Mouse (Mus musculus) liver, embryonic 12.5 days (tissue): Measurements from ENCODE around the gene Psmf1. TPM values are rescaled to one million over a fixed set of nuclear protein-coding genes. Genes with fewer than 3 reads are reported as not detected.

Source experiments
- ATAC-seq: fragments of 200-750 bp; cut with Nextera tagmentation; 2 replicates; pipeline ENCODE4 v1.8.0; 2017; ENCODE audit warnings: moderate number of reproducible peaks, mild to moderate bottlenecking, moderate library complexity
- H3K27ac ChIP-seq: fragments of 300-500 bp; sonication (generic); 2 replicates; pipeline ENCODE4 v1.5.1; 2016; ENCODE audit warnings: mild to moderate bottlenecking
- H3K27me3 ChIP-seq: fragments of 300-500 bp; sonication (generic); replicated peaks from 2 replicates; pipeline ENCODE4 v1.6.1; 2016; ENCODE audit warnings: mild to moderate bottlenecking, moderate library complexity
- H3K36me3 ChIP-seq: fragments of 300-500 bp; sonication (generic); 2 replicates; pipeline ENCODE4 v1.6.1; 2016; ENCODE audit warnings: mild to moderate bottlenecking, moderate library complexity
- H3K4me1 ChIP-seq: fragments of 300-500 bp; sonication (generic); 2 replicates; pipeline ENCODE4 v1.6.1; 2016
- H3K4me2 ChIP-seq: fragments of 300-500 bp; sonication (generic); 2 replicates; pipeline ENCODE4 v1.6.1; 2016; ENCODE audit warnings: mild to moderate bottlenecking, moderate library complexity
- H3K4me3 ChIP-seq: fragments of 300-500 bp; sonication (generic); 2 replicates; pipeline ENCODE4 v1.5.1; 2016; ENCODE audit warnings: mild to moderate bottlenecking, moderate library complexity
- H3K9ac ChIP-seq: fragments of 300-500 bp; sonication (generic); 2 replicates; pipeline ENCODE4 v1.6.1; 2016; ENCODE audit warnings: mild to moderate bottlenecking, moderate library complexity
- H3K9me3 ChIP-seq: fragments of 300-500 bp; sonication (generic); replicated peaks from 2 replicates; pipeline ENCODE4 v1.6.1; 2016; ENCODE audit warnings: mild to moderate bottlenecking, moderate library complexity
- WGBS: fragments of 180-500 bp; shearing (Covaris S2); methylation state at CpG from one replicate; pipeline ENCODE4 v1.1.7; 2016; ENCODE audit not compliant: insufficient replicate concordance; 5-methylcytosine and 5-hydroxymethylcytosine counted together
- polyA plus RNA-seq: library from polyadenylated mRNA; unstranded; fragments of >200 nt; fragmentation: Nextera tagmentation; extraction: Ambion mirVana; gene quantifications from 2 replicates; pipeline ENCODE4 v1.2.1, GENCODE M21; 2016

Gene Psmf1
- polyA plus RNA-seq, 1 experiment from 2014 or later = 54.6 TPM

DNA sequence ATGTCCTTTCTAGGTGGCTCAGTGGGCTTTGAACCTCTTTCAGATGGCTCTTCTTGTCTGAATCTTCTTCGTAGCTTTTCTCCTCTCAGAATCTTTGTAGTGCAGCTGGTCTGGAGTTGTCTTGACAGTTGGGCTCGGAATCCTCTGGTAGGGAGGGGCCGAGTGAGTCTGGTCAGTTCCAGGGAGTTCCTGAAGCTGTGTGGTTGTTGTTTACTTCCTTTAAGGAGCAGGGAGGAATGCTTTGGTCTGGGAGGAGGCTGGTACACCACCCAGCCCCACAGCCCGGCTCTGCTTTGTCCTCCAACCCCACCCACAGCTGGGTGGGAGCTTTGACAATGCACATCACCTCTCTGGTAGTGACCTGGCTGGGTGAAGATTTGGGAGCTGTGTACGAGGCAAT is 7.3 kb upstream of the Psmf1 start:
- WGBS = 51% methylated on average over 5 of the region's 5 CpGs
- no peaks in the 10 kb centered on the region for H3K36me3 ChIP-seq
- no peak overlapping the region for H3K4me2 ChIP-seq
- no peak overlapping the region for H3K27ac ChIP-seq
- peaks cover 26% of the 10 kb centered on the region for H3K27me3 ChIP-seq
- H3K4me1 ChIP-seq = no peaks in the 10 kb centered on the region
- H3K9me3 ChIP-seq = no peaks in the 10 kb centered on the region
- H3K4me3 ChIP-seq = no peak overlapping the region
- ATAC-seq = no peak
- no peak overlapping the region for H3K9ac ChIP-seq

DNA sequence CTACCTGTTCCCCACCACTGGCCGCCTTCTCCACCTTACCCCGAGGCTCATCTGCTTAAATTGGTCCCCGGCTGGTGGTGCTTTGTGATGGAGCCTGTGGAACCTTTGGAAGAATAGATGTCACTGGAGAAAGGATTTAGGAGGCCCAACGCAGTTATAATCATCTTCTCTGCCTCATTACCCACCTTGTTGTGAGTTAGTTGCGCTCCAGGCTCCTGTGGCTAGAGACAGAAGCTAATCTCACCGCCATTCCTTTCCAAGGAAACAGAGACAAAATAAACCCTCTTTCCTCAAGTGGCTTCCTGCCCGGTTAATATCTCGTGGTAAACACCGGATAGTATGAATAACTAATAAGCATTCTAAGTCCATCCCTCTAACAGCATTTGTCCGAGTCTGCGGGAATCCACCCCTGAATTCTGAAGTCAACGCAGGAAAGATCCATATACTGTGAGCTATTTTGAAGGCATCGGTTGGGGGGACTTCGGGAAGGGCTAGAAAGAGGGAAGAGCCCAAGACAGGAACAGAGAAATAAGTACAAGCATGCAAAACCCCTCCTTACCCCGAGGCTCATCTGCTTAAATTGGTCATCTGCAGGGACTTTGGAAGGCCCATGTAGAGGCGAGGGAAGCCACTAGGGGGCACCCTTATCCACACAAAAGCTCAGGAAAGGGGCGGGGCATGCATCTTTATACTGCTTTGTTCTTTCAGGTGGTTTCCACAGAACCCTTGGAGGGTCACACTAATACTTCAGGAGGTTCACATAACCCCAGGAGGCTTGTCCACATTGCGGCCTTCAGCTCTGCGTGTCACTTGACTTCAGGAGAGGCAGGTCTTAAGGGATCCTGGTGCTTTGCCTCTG is 4.1 kb upstream of the Psmf1 start:
- WGBS = 32% methylated on average over 19 of the region's 19 CpGs
- Histone ChIP-seq H3K9me3 (no peaks in the 10 kb centered on the region), H3K4me2 (no peak overlapping the region), H3K4me3 (no peak overlapping the region), H3K4me1 (peaks cover 15% of the 10 kb centered on the region), H3K27me3 (peaks cover 31% of the 10 kb centered on the region), H3K36me3 (no peaks in the 10 kb centered on the region), H3K9ac (no peak overlapping the region), H3K27ac (no peak overlapping the region)
- ATAC-seq = no peak; the same call in 1 of the 2 replicates

DNA sequence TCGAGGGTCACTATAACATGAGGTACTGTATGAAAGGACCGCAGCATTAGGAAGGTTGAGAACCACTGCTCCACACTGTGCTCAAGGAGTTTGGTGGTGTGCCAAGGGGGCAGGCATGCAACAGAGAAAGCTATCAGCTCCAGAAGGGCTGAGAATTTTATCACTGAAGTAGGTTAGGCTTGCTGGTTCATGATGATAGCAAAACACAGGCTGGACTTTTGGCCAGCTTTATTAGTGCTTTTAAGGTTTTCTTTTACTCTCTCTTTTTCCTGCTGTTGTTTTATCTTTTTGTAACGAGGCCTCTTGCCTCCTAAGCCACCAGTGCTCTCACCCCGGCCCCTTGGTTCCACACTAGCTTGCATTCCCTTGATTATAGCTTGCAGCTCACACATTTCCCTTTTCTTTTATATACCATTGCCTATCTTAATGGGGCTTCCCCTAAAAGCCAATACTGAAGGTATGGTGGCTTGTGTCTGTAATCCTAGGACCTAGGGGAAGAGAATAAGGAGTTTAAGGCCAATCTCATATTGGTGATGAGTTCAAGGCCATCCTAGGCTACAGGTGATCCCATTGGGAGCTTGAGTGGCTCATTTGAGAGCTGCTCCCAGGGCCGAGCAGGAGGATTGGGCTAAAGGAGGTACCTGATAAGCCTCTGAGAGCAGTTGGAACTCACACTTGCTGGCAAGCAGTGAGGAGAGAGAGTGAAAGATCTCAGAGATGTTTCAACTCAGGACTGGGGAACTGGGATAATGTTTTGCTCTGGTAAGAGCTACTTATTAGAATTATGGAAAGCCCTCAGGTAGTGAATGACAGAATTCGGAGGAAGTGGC is 921 bp downstream of the Psmf1 start:
- Histone ChIP-seq H3K9ac (peak overlapping the region; percentile 8; the same call in 1 of the 2 replicates), H3K36me3 (peaks cover 8% of the 10 kb centered on the region; the same call in 1 of the 2 replicates), H3K4me2 (peak overlapping the region; percentile 77), H3K4me1 (peaks cover 58% of the 10 kb centered on the region), H3K9me3 (no peaks in the 10 kb centered on the region), H3K27ac (peak overlapping the region; percentile 90), H3K4me3 (no peak overlapping the region), H3K27me3 (peaks cover 18% of the 10 kb centered on the region)
- ATAC-seq = peak; percentile 71
- WGBS = 36% methylated on average over 6 of the region's 6 CpGs

DNA sequence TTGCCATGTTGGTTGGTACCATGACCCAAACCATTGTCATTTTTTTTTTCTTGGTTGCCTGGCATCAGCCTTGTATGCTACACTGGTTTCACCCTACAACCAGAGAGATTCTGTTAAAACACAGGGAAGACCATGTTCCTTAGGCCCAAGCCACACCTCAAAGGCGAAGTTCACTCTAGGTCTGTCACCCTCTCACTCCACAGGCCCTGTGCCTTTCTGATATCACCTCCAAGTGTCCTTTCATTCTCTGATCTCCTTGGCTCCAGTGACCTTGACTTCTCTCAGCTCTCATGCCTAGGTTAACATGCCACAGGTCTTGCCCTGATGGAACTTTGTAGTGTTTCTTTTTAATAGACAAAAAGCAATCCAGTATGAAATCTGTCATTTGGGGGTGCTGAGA is 1.9 kb downstream of the Psmf1 start:
- 61% methylated on average over 1 of the region's 1 CpGs for WGBS
- no peak overlapping the region for H3K4me3 ChIP-seq
- no peaks in the 10 kb centered on the region for H3K9me3 ChIP-seq
- peak overlapping the region; percentile 90 for H3K27ac ChIP-seq
- H3K9ac ChIP-seq = peak overlapping the region; percentile 6
- peak overlapping the region; percentile 77 for H3K4me2 ChIP-seq
- peaks cover 15% of the 10 kb centered on the region; the same call in 1 of the 2 replicates for H3K36me3 ChIP-seq
- H3K4me1 ChIP-seq = peaks cover 67% of the 10 kb centered on the region
- H3K27me3 ChIP-seq = peaks cover 8% of the 10 kb centered on the region
- no peak for ATAC-seq

DNA sequence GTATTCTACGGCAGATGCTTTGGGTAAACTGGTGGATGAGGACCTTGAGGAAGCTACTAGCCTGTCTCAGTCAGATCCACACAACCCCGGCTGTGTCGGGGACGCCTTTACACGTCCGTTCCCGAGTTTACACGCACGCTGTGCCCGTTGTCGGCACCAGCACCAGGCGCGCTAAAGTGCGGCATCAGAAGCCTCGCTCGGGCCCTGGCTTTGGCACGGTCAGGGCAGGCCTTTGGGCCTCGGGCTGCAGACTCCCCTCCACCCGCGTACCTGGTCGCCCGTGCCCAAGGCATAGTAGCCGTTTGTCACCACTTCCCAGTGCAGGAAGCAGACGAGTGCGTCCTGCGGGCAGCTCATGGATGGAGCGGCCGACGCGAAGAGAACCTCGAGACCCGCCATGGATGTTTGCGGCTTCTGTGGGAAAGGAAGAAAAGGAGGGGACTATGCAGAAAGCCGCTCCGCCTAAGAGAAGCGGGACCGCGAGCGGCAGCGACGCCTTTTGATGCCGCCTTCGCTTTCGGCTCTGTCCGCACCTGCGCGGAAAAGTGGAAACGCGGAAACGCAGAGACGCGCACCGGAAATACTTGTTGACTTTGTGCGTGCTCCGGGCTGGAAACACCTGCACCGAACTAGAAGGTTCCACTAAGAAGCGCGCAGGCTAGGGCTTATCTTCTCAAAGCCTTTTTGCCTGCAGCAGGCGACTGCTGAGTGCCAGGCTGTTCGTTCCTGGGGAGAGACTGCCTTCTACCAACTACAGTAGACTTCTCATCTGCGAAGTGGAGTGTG is 3.1 kb downstream of the Psmf1 start:
- Histone ChIP-seq H3K4me2 (peak overlapping the region; percentile 77), H3K4me3 (peak overlapping the region; percentile 86), H3K36me3 (peaks cover 23% of the 10 kb centered on the region; the same call in 1 of the 2 replicates), H3K27me3 (peaks cover 1% of the 10 kb centered on the region; the same call in 1 of the 2 replicates), H3K4me1 (peaks cover 78% of the 10 kb centered on the region), H3K27ac (peak overlapping the region; percentile 90), H3K9ac (peak overlapping the region; percentile 86), H3K9me3 (no peaks in the 10 kb centered on the region)
- ATAC-seq = peak; percentile 81
- WGBS = under 1% methylated on average over 61 of the region's 61 CpGs

DNA sequence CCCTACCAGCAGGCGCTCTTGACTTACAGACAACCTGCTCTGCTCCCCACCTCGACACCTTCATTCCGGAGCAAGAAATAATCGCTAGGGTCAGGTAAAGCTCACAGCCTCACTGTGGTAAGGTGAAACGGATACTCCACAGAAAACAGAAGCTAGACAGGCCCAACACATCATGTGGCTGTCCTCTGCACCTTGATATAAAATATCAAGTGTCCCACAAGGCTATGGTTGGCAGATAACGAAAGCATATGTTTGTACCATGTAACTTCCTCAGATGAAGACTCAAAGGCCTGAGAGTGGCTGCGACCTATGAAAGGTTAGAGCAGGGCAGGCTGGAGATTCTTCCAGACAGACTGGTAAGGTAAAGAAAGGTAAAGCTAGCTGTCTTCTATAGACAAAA is 4.5 kb downstream of the Psmf1 start:
- Histone ChIP-seq H3K9me3 (no peaks in the 10 kb centered on the region), H3K27ac (peak overlapping the region; percentile 90), H3K36me3 (peaks cover 35% of the 10 kb centered on the region), H3K9ac (peak overlapping the region; percentile 86), H3K4me3 (peak overlapping the region; percentile 86), H3K4me1 (peaks cover 84% of the 10 kb centered on the region), H3K27me3 (no peaks in the 10 kb centered on the region), H3K4me2 (peak overlapping the region; percentile 77)
- peak; percentile 36 for ATAC-seq
- WGBS = 64% methylated on average over 7 of the region's 7 CpGs

DNA sequence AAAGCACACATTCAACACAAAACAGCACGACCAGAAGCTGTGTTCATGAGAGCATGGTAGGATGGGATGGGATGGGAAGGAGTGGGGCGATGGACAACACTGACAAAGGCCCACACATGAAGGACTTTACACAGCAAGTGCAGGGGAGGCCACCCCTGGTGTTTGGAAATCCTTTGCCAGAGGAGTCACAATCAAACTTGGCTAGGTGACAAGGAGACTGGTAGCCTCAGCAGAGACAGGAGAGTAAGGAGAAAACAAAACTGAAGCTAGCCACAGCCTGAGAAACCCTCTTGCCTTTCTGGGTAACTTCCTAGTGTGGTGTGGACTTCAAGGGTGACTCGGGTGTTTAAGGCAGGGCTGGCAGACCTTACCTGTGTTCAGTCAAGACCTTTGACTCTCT is 4.9 kb downstream of the Psmf1 start:
- WGBS = 69% methylated on average over 3 of the region's 3 CpGs
- peaks cover 80% of the 10 kb centered on the region for H3K4me1 ChIP-seq

DNA sequence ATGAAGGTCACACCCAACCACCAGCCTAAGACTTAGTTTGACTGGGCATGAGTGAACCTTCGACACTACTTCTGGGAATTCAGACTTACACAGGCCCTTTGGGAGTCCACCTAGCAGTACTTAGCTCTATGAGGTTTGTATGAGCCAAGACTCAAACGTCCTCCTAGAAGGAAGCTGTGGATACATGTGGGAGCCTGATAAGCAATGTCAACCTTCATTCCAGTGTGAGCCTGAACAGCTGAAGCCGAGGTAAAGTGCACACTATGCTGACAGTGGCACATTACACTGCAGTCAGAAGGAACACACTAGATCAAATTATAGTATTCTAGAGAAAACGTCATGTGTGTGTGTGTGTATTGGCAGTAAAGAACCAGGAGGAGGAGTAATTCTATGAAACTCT is 5.5 kb downstream of the Psmf1 start:
- Histone ChIP-seq H3K27ac (peak overlapping the region; percentile 90), H3K9me3 (no peaks in the 10 kb centered on the region), H3K27me3 (no peaks in the 10 kb centered on the region), H3K4me2 (peak overlapping the region; percentile 77), H3K4me3 (peak overlapping the region; percentile 86), H3K9ac (peak overlapping the region; percentile 86; the same call in 1 of the 2 replicates), H3K4me1 (peaks cover 73% of the 10 kb centered on the region), H3K36me3 (peaks cover 46% of the 10 kb centered on the region)
- WGBS = 42% methylated on average over 4 of the region's 4 CpGs
- ATAC-seq = peak; percentile 16; the same call in 1 of the 2 replicates

More for the DNA sequence above, 4.9 kb downstream of the Psmf1 start:
- H3K9ac ChIP-seq = peak overlapping the region; percentile 86
- H3K9me3 ChIP-seq = no peaks in the 10 kb centered on the region
- H3K4me2 ChIP-seq = peak overlapping the region; percentile 77
- ATAC-seq = no peak
- H3K4me3 ChIP-seq = peak overlapping the region; percentile 86
- H3K27ac ChIP-seq = peak overlapping the region; percentile 90
- H3K27me3 ChIP-seq = no peaks in the 10 kb centered on the region
- peaks cover 40% of the 10 kb centered on the region for H3K36me3 ChIP-seq

DNA sequence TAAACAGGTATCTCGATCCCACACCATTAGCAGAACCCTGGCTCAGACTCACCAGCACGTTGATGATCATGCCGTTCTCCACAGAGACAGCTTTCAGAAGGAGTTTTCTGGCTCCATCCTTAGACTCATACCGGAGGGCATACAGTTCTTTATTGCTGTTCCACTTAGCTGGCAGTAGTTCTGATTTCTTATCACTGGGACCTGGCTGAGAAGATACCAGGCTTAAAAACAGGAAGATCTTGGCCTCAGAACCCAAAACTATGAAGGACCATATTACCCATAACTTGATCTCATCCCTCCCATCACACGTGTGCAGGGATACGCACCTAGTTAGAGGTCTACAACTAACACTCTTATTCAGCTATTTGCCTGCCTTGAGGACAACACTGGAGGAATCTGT is 8.6 kb downstream of the Psmf1 start:
- no peak for ATAC-seq
- 85% methylated on average over 6 of the region's 6 CpGs for WGBS
- no peaks in the 10 kb centered on the region for H3K9me3 ChIP-seq
- H3K4me2 ChIP-seq = no peak overlapping the region
- no peak overlapping the region for H3K27ac ChIP-seq
- H3K36me3 ChIP-seq = peaks cover 72% of the 10 kb centered on the region
- no peaks in the 10 kb centered on the region for H3K27me3 ChIP-seq
- H3K4me1 ChIP-seq = peaks cover 50% of the 10 kb centered on the region
- H3K4me3 ChIP-seq = no peak overlapping the region
- H3K9ac ChIP-seq = no peak overlapping the region

DNA sequence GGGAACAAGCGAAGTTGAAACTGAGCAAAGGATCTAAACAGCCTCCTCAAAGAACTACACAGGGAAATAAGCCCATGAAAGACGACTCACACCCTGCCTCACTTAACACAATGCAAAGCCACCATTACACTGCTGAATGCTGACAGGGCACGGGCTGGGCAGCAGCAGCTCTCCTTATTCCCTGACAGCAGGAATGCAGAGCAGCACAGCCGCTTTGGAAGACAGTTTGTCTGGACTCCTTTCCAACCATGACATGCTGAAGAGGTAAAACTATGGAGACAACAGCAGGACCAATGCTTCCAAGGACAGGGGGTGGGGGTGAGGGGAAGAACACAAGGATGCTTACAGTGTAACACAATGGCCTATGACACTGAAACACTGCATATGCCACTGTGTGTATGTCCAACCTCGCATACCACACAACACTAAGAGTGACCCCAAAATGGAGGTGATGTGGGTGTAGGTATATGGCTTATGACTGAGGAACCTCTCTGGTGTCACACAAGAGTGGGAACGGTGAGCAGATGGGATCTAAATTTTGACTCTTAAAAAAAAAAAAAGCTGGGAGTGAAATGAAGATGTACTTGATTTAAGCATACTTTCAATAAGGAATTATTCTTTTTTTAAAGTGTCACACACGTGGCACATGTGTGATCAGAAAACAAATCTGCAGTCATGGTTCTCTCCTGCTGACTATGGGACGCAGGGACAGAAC is 10.7 kb downstream of the Psmf1 start:
- no peak overlapping the region for H3K4me2 ChIP-seq
- no peak overlapping the region for H3K4me3 ChIP-seq
- no peak overlapping the region for H3K9ac ChIP-seq
- H3K9me3 ChIP-seq = no peaks in the 10 kb centered on the region
- no peak for ATAC-seq
- H3K4me1 ChIP-seq = peaks cover 29% of the 10 kb centered on the region
- no peak overlapping the region for H3K27ac ChIP-seq
- 80% methylated on average over 8 of the region's 8 CpGs for WGBS
- no peaks in the 10 kb centered on the region for H3K27me3 ChIP-seq
- H3K36me3 ChIP-seq = peaks cover 85% of the 10 kb centered on the region

DNA sequence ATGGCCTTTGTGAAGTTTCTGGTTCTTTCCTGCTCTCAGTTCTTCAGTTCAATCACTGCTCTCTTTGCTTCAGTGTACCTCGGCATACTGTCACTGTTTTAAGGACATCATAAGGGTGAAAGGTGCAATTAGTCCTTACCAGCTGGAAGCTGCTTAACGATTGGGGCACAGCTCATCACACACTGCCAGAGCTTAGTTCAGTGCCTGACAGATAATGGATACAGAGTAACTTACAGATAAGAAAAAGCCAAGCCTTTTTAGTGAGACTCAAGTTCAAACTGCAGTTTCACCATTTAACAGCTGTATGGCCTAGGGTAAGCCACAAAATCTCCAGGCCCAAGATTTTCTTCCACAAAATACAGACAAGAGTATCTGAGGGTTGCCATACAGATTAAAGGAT is 19.9 kb downstream of the Psmf1 start:
- H3K4me1 ChIP-seq = peaks cover 9% of the 10 kb centered on the region

More for the DNA sequence above, 19.9 kb downstream of the Psmf1 start:
- Histone ChIP-seq H3K9ac (no peak overlapping the region), H3K9me3 (no peaks in the 10 kb centered on the region), H3K27me3 (no peaks in the 10 kb centered on the region), H3K4me2 (no peak overlapping the region), H3K27ac (no peak overlapping the region), H3K4me3 (no peak overlapping the region), H3K36me3 (peaks cover 96% of the 10 kb centered on the region)
- WGBS = 56% methylated on average over 2 of the region's 2 CpGs
- no peak for ATAC-seq
